Mouse (Mus musculus) midbrain, embryonic 16.5 days (tissue): ENCODE measurements around the gene Cdca8. TPM values are rescaled to one million over a fixed set of nuclear protein-coding genes. Genes with fewer than 3 reads are reported as not detected.
"Not testable (repeated sequence)": the region's sequence is repeated elsewhere in the genome, so short reads cannot be mapped to it uniquely, and the experiment has no call there.

Experiments used
- ATAC-seq: fragments of 200-750 bp; cut with Nextera tagmentation; 2 replicates; pipeline ENCODE4 v1.8.0; 2017; ENCODE audit warnings: moderate TSS enrichment
- H3K27ac ChIP-seq: fragments of 300-500 bp; sonication (generic); 2 replicates; pipeline ENCODE4 v1.5.1; 2014; ENCODE audit warnings: mild to moderate bottlenecking, low read length, mixed read lengths
- H3K27me3 ChIP-seq: fragments of 300-500 bp; sonication (generic); 2 replicates; pipeline ENCODE4 v1.6.1; 2014; ENCODE audit warnings: low read depth, low read length, mixed read lengths; ENCODE audit not compliant: control insufficient read depth, insufficient read depth
- H3K36me3 ChIP-seq: fragments of 300-500 bp; sonication (generic); 2 replicates; pipeline ENCODE4 v1.6.1; 2014; ENCODE audit warnings: mild to moderate bottlenecking, low read length, moderate library complexity, mixed read lengths; ENCODE audit not compliant: control insufficient read depth, insufficient read depth
- H3K4me1 ChIP-seq: fragments of 300-500 bp; sonication (generic); 2 replicates; pipeline ENCODE4 v1.6.1; 2014; ENCODE audit warnings: mild to moderate bottlenecking, low read length, mixed read lengths; ENCODE audit not compliant: control insufficient read depth, insufficient read depth
- H3K4me2 ChIP-seq: fragments of 300-500 bp; sonication (generic); 2 replicates; pipeline ENCODE4 v1.6.1; 2014; ENCODE audit warnings: mild to moderate bottlenecking, low read length, mixed read lengths
- H3K4me3 ChIP-seq: fragments of 300-500 bp; sonication (generic); 2 replicates; pipeline ENCODE4 v1.5.1; 2014; ENCODE audit warnings: low read depth, mild to moderate bottlenecking, low read length, moderate library complexity, mixed read lengths
- H3K9ac ChIP-seq: fragments of 300-500 bp; sonication (generic); 2 replicates; pipeline ENCODE4 v1.6.1; 2014; ENCODE audit warnings: low read depth, low read length, mixed read lengths
- H3K9me3 ChIP-seq: fragments of 300-500 bp; sonication (generic); replicated peaks from 2 replicates; pipeline ENCODE4 v1.6.1; 2014; ENCODE audit warnings: mild to moderate bottlenecking, low read length, mixed read lengths; ENCODE audit not compliant: control insufficient read depth, poor library complexity, severe bottlenecking
- WGBS: fragments of 180-500 bp; shearing (Covaris S2); extraction: QIAGEN DNeasy Blood & Tissue Kit; methylation state at CpG from one replicate; pipeline ENCODE4 v1.1.7; 2014; 5-methylcytosine and 5-hydroxymethylcytosine counted together
- polyA plus RNA-seq: library from polyadenylated mRNA; unstranded; fragments of >200 nt; fragmentation: Nextera tagmentation; extraction: Ambion mirVana; gene quantifications from 2 replicates; pipeline ENCODE4 v1.2.1, GENCODE M21; 2015

The Cdca8 gene
- polyA plus RNA-seq, result 19.7 and 26.1 TPM in 2 replicates

- not testable (repeated sequence) for H3K36me3 ChIP-seq, H3K9me3 ChIP-seq, H3K4me3 ChIP-seq, H3K27me3 ChIP-seq, H3K27ac ChIP-seq, H3K9ac ChIP-seq, ATAC-seq, H3K4me2 ChIP-seq
- 96% methylated on average over 4 of the region's 4 CpGs for WGBS
- peaks cover 18% of the 10 kb centered on the region for H3K4me1 ChIP-seq
These were observed at the start of gene Cdca8 for GRCm38 (mm10) chr4:124939211-124939610. Gene Cdca8 (minus strand): TSS chr4:124939311.

- Histone ChIP-seq H3K27me3 (peaks cover 55% of the 10 kb centered on the region), H3K9ac (no peak overlapping the region), H3K9me3 (no peaks in the 10 kb centered on the region), H3K4me3 (no peak overlapping the region), H3K36me3 (no peaks in the 10 kb centered on the region), H3K4me2 (no peak overlapping the region; the same call in 1 of the 2 replicates), H3K4me1 (peaks cover 15% of the 10 kb centered on the region), H3K27ac (no peak overlapping the region)
- 25% methylated on average over 9 of the region's 9 CpGs for WGBS
- no peak for ATAC-seq
These were observed 49.3 kb upstream of the Cdca8 start for GRCm38 (mm10) chr4:124988382-124988781.

GRCm38 (mm10) chr4:124987711-124988097 lies 48.6 kb upstream of the Cdca8 start:
- Histone ChIP-seq H3K4me2 (no peak overlapping the region), H3K4me3 (no peak overlapping the region), H3K9me3 (no peaks in the 10 kb centered on the region), H3K27me3 (peaks cover 61% of the 10 kb centered on the region), H3K4me1 (peaks cover 15% of the 10 kb centered on the region), H3K27ac (no peak overlapping the region), H3K9ac (no peak overlapping the region), H3K36me3 (no peaks in the 10 kb centered on the region)
- 8% methylated on average over 10 of the region's 10 CpGs for WGBS
- no peak for ATAC-seq

DNA sequence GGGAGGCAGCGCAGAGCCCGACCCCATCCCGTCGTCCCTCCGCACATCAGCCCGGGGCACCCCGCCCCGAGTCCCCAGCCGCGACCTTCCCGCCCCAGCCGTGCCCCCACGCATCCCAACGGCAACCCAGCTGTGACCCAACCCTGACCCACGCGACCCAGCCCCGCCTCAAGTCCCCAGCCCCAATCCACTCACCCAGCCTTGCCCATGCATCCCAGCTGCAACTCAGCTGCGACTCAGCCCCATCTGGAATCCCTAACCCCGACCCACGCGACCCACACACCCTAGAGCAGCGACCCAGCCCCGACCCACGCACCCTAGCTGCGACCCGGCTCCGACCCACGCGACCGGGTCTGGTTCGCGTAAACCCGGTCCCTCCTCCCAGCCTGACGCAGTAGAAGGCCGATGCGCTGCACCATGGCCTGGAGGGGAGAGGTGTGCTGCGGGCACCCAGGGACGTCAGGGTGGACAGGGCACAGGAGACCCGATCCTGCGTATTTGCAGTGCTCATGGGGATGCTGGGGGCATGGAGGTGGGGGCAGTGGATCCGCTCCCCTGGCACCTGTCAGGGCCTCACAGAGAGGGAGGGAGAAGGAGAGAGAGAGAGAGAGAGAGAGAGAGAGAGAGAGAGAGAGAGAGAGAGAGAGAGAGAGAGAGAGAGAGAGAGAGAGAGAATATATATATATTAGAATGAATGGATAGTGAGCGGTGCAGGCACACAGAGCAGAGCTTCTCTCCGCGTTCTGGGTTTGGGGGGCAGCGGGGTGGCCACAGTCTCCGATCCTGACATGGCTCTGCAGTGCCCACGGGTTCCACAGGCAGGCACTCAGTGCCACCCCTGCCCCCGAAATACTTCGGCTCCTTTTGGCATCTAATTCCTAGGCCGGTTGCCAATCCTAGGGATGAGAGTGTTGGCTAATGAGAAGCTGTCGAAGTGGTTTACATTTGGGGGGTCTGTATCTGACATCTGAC lies 47.9 kb upstream of the Cdca8 start:
- Histone ChIP-seq H3K4me3 (peak overlapping the region; percentile 34), H3K27ac (no peak overlapping the region), H3K36me3 (no peaks in the 10 kb centered on the region), H3K4me1 (peaks cover 15% of the 10 kb centered on the region), H3K9ac (peak overlapping the region; percentile 45), H3K27me3 (peaks cover 61% of the 10 kb centered on the region), H3K4me2 (peak overlapping the region; percentile 53), H3K9me3 (no peaks in the 10 kb centered on the region)
- no peak for ATAC-seq
- 4% methylated on average over 36 of the region's 51 CpGs for WGBS

DNA sequence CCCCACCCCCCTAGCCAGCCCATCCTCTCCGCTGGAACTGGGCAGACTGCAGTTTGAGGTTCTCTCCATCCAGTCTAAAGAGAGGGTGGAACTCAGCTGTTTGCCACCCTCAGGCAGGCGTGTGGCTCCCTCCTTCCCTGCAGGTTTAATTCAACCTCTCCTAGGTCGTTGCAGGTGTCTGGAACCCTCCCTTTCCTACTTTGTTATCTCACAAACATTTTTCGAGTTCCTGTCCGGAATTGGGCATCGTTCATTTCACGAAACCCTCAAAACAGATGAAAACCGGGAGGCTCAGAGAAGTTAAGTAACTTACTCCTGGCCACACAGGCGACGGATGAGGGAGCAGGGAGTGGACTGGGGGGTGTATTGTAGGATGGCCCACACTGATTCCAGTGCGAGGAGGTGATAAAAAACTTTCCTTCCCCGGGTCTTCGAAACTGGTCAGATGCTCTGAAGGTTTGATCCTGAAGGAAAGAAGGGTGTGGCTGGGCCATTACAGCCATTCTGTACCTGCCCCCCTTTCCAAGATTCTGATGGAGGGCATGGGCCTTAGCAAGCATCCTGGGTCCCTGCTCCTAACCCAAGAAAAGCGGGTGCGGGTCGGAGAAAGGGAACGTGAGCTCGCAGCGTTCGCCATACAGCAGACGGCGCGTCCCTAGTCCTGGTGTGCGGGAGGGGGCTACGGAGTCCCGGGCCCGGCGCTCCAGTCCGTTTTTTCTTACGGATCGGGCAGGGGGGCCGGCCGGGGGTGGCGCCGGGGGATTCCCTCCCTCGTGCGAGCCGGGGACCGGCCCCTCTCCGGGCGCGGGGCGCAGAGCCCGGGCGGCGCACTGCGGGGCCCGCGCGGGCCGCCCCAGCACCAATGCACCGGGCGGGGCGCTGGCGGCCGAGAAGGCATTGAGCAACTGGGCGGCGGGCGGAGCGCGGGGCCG lies 46.8 kb upstream of the Cdca8 start, which contains the start of gene Rspo1:
Gene Rspo1, plus strand, starts transcription at position 760 of the 932 bp plus-strand sequence.
- no peak within 1 kb of the TSS for H3K27ac ChIP-seq
- no peaks in the 10 kb centered on the region for H3K36me3 ChIP-seq
- H3K4me3 ChIP-seq, result peak within 1 kb of the TSS; percentile 34
- no peak for ATAC-seq
- H3K9ac ChIP-seq, result peak within 1 kb of the TSS; percentile 45
- H3K4me1 ChIP-seq, result peaks cover 15% of the 10 kb centered on the region
- peaks cover 57% of the 10 kb centered on the region for H3K27me3 ChIP-seq
- H3K4me2 ChIP-seq, result peak within 1 kb of the TSS; percentile 53
- 3% methylated on average over 44 of the region's 62 CpGs for WGBS
- H3K9me3 ChIP-seq, result no peaks in the 10 kb centered on the region

GRCm38 (mm10) chr4:124984871-124985670 lies 46.0 kb upstream of the Cdca8 start:
- H3K4me2 ChIP-seq, result no peak overlapping the region
- H3K9ac ChIP-seq, result no peak overlapping the region
- no peak for ATAC-seq
- H3K9me3 ChIP-seq, result no peaks in the 10 kb centered on the region
- H3K27ac ChIP-seq, result no peak overlapping the region
- H3K27me3 ChIP-seq, result peaks cover 51% of the 10 kb centered on the region
- H3K4me1 ChIP-seq, result peaks cover 13% of the 10 kb centered on the region
- no peaks in the 10 kb centered on the region for H3K36me3 ChIP-seq
- H3K4me3 ChIP-seq, result no peak overlapping the region
- WGBS, result 8% methylated on average over 18 of the region's 18 CpGs

- Histone ChIP-seq H3K9ac (no peak overlapping the region), H3K9me3 (no peaks in the 10 kb centered on the region), H3K36me3 (no peaks in the 10 kb centered on the region), H3K4me3 (no peak overlapping the region), H3K4me2 (peak overlapping the region; percentile 3; the same call in 1 of the 2 replicates), H3K4me1 (peaks cover 11% of the 10 kb centered on the region), H3K27ac (no peak overlapping the region), H3K27me3 (peaks cover 45% of the 10 kb centered on the region)
- 17% methylated on average over 9 of the region's 9 CpGs for WGBS
- 0 out of 2 replicates have a peak, but pooled peaks have one; percentile 32 for ATAC-seq
These were observed 44.9 kb upstream of the Cdca8 start for GRCm38 (mm10) chr4:124983893-124984526.

DNA sequence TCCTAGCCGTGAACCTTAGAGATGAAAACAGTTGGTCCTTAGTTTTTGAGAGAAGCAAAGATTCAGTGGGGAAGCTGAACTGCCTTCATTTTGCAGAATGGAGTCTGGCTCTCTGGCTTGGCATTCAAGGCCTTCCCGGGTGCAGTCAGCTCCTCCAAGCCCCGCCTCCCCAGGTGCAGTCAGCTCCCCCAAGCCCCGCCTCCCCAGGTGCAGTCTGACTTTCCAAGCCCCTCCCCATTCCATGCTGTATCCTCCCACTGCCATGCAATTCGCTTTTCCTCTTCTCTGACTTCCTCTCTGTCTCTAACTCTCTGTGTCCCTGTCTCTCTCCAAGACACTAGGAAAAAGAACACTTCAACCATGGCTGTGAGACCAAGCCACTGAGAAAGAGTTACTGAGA lies 39.1 kb upstream of the Cdca8 start:
- peaks cover 4% of the 10 kb centered on the region for H3K27me3 ChIP-seq
- no peak overlapping the region for H3K4me2 ChIP-seq
- no peak for ATAC-seq
- H3K36me3 ChIP-seq, result no peaks in the 10 kb centered on the region
- no peaks in the 10 kb centered on the region for H3K9me3 ChIP-seq
- 49% methylated on average over 5 of the region's 5 CpGs for WGBS
- no peak overlapping the region for H3K9ac ChIP-seq
- H3K27ac ChIP-seq, result no peak overlapping the region
- no peaks in the 10 kb centered on the region for H3K4me1 ChIP-seq
- H3K4me3 ChIP-seq, result no peak overlapping the region
